Mouse (Mus musculus) kidney, postnatal 36 days (tissue): ENCODE results near the gene Paqr9.

ENCODE experiments used
- DNase-seq, 2 experiments: peaks; one replicate each; pipeline ENCODE4 v3.0.0; 2021 to 2022; ENCODE audit warnings: mixed read lengths in 2 of 2

The Paqr9 gene

GRCm38 (mm10) chr9:95546679-95547078 is 12.8 kb upstream of the Paqr9 start:
- no peak for DNase-seq

DNA sequence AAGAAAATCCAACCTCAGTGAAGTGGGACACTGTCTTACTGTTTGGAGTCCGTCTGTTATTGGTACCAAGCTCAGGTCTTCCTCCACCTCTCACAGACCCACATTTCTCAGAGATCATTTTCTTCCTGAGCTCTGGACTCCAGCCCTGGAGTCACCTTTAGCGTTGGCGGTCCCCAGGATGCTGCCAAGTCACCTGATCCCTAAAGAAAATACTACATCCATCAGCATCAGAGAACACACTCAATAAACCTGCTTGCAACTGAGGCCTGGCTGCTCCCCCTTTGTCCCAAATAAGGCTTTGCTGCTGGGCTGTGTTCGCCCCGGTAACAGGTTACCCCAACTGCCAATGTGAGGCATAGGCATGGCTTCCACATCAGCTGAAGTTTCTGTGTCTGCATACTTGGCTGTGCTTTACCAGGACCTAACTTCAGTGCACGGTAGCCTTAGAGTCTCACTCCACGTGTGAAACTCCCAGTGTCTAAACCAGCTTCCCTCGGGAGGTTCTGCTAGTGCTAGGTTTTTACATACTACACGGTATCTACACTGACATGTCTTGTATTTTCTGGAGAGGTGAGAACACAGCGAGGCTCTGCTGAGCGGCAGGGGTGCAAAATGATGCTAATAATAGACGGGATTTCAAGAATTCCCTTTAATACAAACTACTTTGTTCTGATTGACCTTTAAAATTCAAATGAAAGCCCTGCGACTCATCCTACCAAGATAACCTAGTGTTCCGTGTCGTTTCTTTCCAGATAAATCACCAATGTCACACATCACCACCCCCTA is 9.6 kb upstream of the Paqr9 start:
- peak; percentile 54 to 60 for DNase-seq

DNA sequence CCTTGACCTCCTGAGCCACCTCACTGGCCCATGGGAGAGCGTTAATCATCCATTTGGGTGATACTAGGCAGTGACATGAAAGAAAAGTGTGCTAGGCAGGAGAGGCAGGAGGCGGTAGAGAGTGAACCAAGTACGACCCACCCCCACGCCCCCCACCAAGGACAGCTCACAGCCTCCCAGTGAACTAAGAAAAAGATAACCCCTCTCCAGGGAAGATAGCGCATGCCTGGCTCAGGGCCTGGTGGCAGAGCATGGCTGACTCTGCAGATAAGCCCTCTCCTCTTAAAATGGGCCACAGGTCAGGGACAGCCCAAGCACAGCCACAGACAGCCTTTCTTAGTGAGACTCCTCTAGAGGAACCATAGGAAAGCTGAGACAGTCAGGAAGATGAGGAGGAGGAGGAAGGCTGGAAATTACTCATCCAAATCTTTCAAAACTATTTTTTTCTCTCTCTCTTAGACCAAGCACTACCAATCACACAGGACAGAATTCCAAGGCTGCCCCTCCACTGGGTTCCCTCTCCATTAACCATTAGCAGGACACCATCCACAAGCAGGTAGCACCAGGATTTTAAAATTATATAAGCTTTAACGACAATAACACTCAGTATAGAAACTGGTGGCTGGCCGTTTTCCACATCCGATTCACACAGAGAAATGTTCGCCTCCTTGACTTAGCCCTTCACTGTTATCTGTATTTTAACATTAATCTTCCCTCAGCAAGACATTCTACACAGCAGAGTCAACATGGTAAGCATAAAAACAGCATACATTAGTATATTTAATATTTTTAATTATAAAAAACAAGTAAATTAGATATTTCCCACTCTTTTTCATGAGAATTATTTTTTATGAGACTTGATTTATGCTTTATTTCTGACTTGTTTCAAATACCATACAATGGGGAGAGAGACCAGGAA is 8.3 kb upstream of the Paqr9 start:
- peak in 1 of 2 experiments; percentile 28 for DNase-seq

DNA sequence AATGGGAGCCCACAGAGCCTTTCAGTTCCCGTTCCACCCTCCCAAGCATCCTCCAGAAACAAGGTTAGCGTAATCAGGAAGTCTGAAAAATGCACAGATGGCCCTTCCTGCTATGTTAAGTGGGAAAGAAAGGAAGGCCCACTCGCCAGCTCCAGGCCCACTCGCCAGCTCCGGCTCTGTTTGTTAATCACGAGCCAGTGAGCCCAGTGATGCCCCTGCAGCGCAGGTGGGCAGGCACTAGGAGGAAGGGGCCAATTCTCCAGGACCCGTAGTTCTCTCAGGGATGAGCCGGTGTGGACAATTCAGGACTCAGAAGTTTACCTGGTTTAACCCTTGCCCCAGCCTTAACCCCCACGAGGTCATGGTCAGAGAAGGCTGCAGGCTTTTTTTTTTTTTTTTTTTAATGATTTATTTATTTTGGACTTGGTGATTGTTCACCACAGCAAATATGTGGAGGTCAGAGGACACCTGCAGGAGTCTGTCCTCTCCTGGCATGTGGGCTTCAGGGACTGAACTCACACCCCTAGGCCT is 7.2 kb upstream of the Paqr9 start:
- DNase-seq, result peak; percentile 80 to 81

DNA sequence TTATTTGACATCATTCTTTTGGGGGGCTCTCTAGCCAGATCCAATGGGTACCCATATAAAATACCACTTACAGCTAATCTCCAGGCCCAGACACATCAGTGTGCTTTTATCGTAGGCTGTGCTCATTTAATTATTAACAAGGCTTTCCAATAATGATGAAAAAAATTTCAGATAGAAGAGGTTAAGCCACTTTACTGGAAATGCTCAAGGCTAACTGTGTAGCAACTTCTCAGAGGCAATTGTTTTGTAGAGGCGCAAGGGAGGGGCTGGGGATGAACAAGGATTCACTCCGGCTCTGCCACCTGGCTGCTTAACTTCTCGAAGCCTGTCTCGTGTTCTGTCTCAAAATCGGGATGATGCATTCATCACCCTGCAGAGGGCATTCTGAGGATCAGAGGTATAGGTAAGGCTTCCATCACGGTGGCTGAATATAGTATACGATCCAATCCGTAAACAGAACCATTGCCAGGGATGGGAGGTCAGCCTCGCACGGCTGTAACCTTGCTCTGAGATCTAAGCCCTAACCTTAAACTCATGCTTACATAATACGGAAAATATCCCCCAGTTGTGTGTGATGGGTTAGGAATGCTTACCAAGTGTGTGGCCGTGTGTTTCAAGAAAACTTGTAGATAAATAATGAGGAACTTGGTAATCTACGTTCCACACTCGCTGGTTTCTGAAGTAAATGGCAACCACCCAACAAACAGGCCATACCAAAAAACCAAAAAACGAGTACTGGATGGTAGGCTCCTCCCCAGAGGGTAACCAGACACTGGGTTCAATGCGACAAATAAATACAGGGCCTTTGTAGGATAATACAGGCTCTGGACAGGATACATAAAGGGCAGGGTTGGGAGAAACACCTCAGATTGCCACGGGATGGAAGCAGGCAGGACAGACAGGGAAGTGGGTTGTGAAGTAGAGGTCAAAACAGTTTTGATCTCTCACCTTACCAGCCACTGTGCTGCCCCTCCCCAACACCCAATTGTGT is 4.9 kb upstream of the Paqr9 start:
- no peak for DNase-seq

DNA sequence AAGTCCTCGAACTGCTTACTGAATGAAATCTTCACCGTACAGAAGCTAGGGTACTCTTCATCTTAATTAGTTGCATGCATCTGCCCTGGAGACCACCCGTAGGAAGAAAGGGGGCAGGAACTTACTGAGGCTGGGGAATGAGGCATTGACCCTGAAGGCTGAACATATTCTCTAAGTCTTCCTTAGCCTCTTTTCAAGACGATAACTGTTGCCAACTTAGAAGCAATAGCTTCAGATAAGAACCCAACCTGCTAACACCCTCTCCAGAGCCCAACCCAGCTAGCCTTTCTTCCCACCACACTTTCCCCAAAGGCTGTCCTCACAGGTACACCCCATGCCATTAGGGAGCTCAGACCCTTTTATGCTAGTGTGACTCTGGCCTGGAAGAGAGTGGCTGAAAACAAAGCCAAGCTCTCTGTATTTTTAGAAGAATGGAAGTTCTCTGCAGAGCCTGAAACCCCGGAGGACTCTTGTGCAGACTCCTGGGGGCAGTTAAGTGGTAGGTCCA is 4.2 kb upstream of the Paqr9 start:
- DNase-seq, result no peak

- DNase-seq, result no peak
These were observed 3.4 kb upstream of the Paqr9 start for GRCm38 (mm10) chr9:95556067-95556512.

DNA sequence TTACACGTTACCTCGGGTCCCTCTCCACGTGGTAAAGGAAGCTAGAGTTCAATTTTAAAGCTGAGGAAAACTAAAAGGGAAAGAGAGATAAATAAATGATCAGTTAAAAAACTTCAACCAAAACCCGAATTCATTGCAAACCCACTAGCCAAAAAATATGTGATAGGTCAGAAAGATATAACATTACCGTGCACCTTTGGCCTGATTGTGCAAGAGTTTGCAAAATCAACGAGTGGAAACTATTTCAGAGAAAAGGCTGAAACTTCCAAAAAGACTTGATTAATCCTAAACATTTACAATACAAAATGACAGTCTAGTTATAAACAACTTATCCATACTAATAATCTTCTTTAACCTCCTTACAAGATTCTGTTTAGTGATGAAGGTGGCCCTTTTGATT is 1.7 kb upstream of the Paqr9 start:
- DNase-seq, result no peak

DNA sequence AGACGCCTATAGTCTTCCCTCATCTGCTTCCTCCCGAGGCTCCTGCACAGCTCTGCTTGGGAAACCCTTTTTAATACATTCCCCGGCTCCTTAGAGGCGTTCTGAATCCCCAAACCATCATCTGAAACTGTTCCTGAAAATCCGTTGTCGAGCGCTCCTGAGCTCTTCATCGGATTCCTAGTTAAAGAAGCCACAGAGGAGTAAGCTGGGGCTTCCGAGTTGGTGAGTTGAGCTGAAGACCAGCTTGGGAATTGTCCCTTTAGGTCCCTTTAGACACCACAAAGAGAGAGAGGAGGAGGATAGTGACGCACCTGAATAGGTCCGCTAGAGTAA is 765 bp upstream of the Paqr9 start:
- no peak for DNase-seq

DNA sequence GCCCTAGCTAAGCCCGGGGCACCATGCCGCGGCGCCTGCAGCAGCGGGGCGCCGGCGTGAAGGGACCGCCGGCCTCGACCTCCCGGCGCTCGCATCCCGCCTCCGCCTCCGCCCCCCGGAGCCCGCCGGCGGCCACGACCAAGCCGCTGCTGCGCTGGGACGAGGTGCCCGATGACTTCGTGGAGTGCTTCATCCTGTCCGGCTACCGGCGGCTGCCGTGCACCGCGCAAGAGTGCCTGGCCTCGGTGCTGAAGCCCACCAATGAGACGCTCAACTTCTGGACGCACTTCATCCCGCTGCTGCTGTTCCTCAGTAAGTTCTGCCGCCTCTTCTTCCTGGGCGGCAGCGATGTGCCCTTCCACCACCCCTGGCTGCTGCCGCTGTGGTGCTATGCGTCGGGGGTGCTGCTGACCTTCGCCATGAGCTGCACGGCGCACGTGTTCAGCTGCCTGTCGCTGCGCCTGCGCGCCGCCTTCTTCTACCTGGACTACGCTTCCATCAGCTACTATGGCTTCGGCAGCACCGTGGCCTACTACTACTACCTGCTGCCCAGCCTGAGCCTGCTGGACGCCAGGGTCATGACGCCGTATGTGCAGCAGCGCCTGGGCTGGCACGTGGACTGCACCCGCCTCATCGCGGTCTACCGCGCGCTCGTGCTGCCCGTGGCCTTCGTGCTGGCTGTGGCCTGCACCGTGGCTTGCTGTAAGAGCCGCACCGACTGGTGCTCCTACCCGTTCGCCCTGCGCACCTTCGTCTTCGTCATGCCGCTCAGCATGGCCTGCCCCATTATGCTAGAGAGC is 679 bp downstream of the Paqr9 start:
- DNase-seq, result peak; percentile 74 to 77

GRCm38 (mm10) chr9:95564047-95564446 is 4.6 kb downstream of the Paqr9 start:
- DNase-seq, result no peak

- DNase-seq, result no peak
These were observed 6.9 kb downstream of the Paqr9 start for GRCm38 (mm10) chr9:95566394-95566793.

GRCm38 (mm10) chr9:95566931-95567330 is 7.5 kb downstream of the Paqr9 start:
- no peak for DNase-seq

DNA sequence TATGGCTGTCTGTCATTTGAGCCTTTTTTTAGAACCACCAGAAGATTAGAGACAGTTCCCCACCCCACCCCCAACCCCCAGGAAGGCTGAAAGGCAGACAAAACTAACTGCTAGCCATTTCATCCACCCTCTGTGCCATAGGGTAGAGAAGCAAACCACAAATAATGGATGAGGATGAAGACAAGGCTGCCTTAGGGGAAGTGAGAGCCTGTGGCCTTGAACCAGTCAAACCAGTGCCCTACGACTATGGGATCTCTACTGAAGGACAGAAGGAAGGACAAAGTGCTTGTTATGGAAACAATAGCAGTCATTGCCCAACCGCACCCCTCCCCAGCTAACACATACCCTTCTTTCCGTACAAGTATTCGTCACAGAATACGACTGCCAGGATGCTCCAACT is 9.8 kb downstream of the Paqr9 start:
- no peak for DNase-seq

DNA sequence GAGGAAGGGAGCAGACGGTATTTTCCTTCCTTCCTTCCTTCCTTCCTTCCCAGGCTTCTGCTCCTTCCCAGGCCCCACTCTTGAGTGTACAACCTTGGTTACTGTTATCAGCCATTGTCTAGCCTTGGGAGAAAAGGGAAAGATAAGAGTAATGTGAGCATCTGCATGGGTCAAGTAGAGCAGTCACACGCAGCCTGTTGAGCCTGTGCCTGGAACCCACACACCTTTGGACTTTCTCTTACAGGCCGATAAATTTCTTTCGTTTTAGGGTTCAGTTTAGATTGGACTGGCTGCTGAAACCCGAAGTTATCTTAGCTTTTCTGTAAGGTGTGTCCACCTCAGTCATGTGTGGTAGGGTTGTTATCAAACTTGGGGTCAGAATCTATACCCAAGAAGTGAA is 10.5 kb downstream of the Paqr9 start:
- no peak for DNase-seq

GRCm38 (mm10) chr9:95570604-95571003 is 11.1 kb downstream of the Paqr9 start:
- DNase-seq, result no peak

DNA sequence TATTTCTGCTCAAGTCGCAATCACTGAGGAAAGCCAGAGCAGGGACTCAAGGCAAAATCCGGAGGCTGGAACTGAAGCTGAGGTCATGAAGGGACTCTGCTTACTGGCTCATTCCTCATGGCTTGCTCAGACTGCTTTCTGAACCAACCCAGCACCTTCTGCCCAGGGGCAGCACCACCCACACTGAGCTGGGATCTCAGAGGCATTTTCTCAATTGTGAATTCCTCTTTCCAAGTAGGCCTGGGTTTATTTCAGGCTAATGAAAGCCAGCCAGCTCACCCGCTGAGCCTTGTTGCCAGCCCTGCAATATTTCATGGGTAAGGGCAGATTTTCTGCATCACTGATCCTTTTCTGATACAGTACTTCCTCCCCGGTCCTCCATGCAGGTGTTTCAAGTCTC is 12.0 kb downstream of the Paqr9 start:
- DNase-seq, result peak; percentile 44 to 56

- peak in 1 of 2 experiments; percentile 46 for DNase-seq
These were observed 13.1 kb downstream of the Paqr9 start for GRCm38 (mm10) chr9:95572558-95572957.

DNA sequence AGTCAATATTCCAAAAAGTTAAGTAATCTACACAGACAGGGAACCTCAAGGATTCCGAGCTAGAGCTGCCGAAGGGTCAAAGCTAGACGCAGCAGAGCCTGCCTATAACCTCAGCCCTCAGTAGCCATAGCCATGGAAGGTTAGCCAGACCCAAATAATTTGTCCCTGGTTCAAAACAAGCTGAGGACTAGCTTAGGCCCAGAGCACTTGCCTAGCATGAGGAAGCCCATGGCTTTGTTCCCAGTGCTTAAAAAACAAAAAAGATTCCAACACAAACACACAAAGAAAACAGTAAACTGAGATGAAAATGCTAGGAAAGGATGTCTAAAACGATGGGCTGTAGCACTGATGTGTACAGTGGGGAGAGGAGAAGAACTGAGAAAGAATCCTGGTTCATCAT is 14.7 kb downstream of the Paqr9 start:
- no peak for DNase-seq

DNA sequence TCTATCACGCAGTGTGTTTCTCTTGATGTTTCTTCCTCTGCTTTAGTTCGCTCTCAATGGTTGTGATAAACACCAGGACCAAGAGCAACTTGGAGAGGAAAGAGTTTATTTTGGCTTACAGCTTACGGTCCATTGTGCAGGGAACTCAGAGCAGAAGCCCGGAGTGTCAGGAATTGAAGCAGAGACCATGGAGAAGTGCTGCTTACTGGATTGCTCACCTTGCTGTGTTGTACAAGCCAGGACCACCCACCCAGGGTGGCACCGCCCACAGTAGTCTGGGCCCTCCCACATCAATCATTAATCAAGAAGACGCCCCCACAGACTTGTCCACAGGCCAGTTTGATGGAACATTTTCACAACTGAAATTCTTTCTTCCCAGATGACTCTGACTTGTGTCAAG is 18.0 kb downstream of the Paqr9 start:
- no peak for DNase-seq

DNA sequence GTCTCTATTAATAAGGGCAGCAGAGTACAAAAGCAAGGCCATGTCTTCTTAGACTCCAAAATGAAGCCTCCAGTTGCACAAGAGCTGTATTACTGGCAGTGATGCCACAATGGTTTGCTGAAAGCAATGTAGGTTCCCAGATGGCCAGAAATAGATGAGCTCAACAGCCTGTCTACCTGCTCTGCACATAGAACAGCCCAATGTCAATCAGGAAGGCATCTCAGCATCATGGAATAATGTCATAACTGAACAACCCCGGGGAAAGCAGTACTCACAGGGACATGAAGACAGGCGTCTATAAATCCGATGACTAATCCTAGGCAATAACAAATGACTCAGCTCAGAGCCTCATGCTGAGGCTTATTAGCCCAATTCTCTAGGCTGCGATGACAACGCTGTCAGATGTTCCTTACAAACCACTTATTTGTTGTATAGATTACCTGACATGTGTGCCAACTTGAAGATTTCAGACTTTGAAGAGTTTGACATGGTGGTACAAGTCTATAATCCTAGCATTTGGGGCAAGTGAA is 19.0 kb downstream of the Paqr9 start:
- no peak for DNase-seq
